Mouse (Mus musculus) stomach, embryonic 15.5 days (tissue): ENCODE measurements around the gene Gbp2b. TPM values are rescaled to one million over a fixed set of nuclear protein-coding genes. Genes with fewer than 3 reads are reported as not detected.
A peak's percentile ranks its signal among the peaks of the same experiment; 100 is the strongest.
"Not testable (repeated sequence)": the region's sequence is repeated elsewhere in the genome, so short reads cannot be mapped to it uniquely, and the experiment has no call there.

Experiments used
- ATAC-seq: fragments of 200-750 bp; cut with Nextera tagmentation; 2 replicates; pipeline ENCODE4 v1.8.0; 2017; ENCODE audit warnings: low read depth, moderate number of reproducible peaks, moderate TSS enrichment; ENCODE audit not compliant: insufficient read depth, low FRiP score
- H3K27ac ChIP-seq: fragments of 300-500 bp; sonication (generic); 2 replicates; pipeline ENCODE4 v1.5.1; 2015; ENCODE audit warnings: mild to moderate bottlenecking, inconsistent platforms
- H3K27me3 ChIP-seq: fragments of 300-500 bp; sonication (generic); replicated peaks from 2 replicates; pipeline ENCODE4 v1.6.1; 2015; ENCODE audit warnings: inconsistent platforms
- H3K36me3 ChIP-seq: fragments of 300-500 bp; sonication (generic); 2 replicates; pipeline ENCODE4 v1.6.1; 2015; ENCODE audit warnings: inconsistent platforms
- H3K4me1 ChIP-seq: fragments of 300-500 bp; sonication (generic); 2 replicates; pipeline ENCODE4 v1.6.1; 2015; ENCODE audit warnings: inconsistent platforms
- H3K4me2 ChIP-seq: fragments of 300-500 bp; sonication (generic); 2 replicates; pipeline ENCODE4 v1.6.1; 2015; ENCODE audit warnings: mild to moderate bottlenecking, inconsistent platforms
- H3K4me3 ChIP-seq: fragments of 300-500 bp; sonication (generic); replicated peaks from 2 replicates; pipeline ENCODE4 v1.5.1; 2015; ENCODE audit warnings: inconsistent platforms
- H3K9ac ChIP-seq: fragments of 300-500 bp; sonication (generic); 2 replicates; pipeline ENCODE4 v1.6.1; 2015; ENCODE audit warnings: inconsistent platforms
- H3K9me3 ChIP-seq: fragments of 300-500 bp; sonication (generic); 2 replicates; pipeline ENCODE4 v1.6.1; 2016; ENCODE audit warnings: inconsistent platforms
- WGBS: fragments of 180-500 bp; shearing (Covaris S2); methylation state at CpG from one replicate; pipeline ENCODE4 v1.1.7; 2015; 5-methylcytosine and 5-hydroxymethylcytosine counted together
- polyA plus RNA-seq: library from polyadenylated mRNA; unstranded; fragments of >200 nt; fragmentation: Nextera tagmentation; extraction: Ambion mirVana; gene quantifications from 2 replicates; pipeline ENCODE4 v1.2.1, GENCODE M21; 2015

Gene Gbp2b
- polyA plus RNA-seq, result 0.08 TPM in 1 of 2 replicates, not detected in the other

DNA sequence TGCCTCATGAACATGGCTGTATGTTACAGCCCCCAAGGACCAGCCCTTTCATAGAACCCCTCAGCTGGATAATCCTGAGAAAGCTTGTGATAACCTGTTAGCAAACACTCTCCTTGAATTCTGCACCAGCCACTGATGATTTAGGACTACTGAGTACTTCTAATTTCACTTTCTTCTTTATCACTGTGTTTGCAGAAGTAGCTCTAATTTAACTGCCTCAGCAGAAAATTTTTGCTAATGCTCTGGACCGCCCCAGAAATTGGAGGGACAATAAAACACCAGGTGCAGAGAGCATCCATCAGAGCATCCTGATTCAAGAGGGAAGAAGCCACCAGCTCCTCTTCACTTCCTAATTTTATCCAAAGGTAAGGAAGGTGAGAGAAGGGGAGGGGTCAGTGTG, at the start of gene Gbp2b:
TSS of gene Gbp2b (plus strand) at position 301 of the 400 bp plus-strand sequence.
- ATAC-seq, result no peak
- WGBS, result 63% methylated on average over 1 of the region's 1 CpGs

DNA sequence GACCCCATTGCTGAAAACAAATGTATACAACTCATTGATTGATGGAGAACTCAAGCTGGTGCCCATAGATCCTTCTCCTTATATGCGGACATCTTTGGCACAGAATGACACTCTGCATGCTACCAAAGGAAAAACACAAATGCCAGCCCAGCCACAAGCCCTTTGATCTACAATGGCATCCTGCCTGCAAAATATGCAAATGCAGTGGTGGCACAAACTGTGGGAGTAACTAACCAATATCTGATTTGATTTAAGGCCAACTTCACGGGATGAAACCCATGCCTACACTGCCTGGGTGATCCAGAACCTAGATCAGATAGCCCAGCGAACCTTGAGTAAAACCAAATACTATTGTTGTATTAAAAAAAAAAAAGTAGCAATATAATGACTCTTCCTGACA, 48.0 kb upstream of the Gbp2b start:
- 84% methylated on average over 3 of the region's 3 CpGs for WGBS
- Histone ChIP-seq H3K9ac (no peak overlapping the region), H3K27ac (no peak overlapping the region), H3K4me1 (no peaks in the 10 kb centered on the region), H3K4me2 (no peak overlapping the region), H3K9me3 (no peaks in the 10 kb centered on the region), H3K27me3 (no peaks in the 10 kb centered on the region), H3K36me3 (no peaks in the 10 kb centered on the region), H3K4me3 (no peak overlapping the region)
- no peak for ATAC-seq

More for the DNA sequence above, at the start of gene Gbp2b:
- no peak within 1 kb of the TSS for H3K4me3 ChIP-seq
- no peaks in the 10 kb centered on the region for H3K4me1 ChIP-seq
- H3K9me3 ChIP-seq, result no peaks in the 10 kb centered on the region
- no peak within 1 kb of the TSS for H3K27ac ChIP-seq
- no peaks in the 10 kb centered on the region for H3K36me3 ChIP-seq
- H3K9ac ChIP-seq, result no peak within 1 kb of the TSS
- no peak within 1 kb of the TSS for H3K4me2 ChIP-seq
- no peaks in the 10 kb centered on the region for H3K27me3 ChIP-seq

DNA sequence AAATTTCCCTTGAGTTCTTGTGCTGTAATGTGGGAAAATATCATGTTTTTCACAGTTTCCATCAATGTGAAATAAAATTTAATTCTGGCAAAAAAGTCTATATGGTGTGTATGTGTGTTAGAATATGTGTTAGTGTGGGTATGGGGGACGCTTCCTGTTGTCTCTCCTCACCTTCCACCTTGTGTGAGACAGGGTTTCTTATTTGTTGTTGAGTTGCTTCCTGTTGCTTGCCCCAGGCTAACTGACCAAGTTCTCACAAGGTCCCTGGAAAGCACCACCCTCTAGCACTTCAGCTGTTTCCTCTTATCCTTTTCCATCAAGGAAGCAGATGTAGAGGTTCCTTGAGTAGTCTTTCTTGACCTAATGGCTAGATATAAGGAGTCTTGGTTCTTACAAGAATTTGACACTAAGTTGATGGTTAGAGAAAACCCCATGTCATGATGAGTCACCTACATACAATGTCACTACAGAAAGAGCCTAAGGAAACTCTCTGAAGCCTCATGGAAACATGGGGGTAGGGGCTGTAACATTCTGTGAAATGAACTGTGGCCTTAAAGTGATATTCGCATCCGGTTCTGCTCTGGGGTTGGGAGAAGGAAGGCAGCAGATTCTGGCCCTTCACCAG, 44.5 kb upstream of the Gbp2b start:
- no peak overlapping the region for H3K4me3 ChIP-seq
- no peak for ATAC-seq
- H3K4me1 ChIP-seq, result no peaks in the 10 kb centered on the region
- H3K27me3 ChIP-seq, result no peaks in the 10 kb centered on the region
- no peaks in the 10 kb centered on the region for H3K36me3 ChIP-seq
- H3K27ac ChIP-seq, result no peak overlapping the region
- H3K9me3 ChIP-seq, result no peaks in the 10 kb centered on the region
- WGBS, result 91% methylated on average over 3 of the region's 3 CpGs
- H3K4me2 ChIP-seq, result no peak overlapping the region
- no peak overlapping the region for H3K9ac ChIP-seq

DNA sequence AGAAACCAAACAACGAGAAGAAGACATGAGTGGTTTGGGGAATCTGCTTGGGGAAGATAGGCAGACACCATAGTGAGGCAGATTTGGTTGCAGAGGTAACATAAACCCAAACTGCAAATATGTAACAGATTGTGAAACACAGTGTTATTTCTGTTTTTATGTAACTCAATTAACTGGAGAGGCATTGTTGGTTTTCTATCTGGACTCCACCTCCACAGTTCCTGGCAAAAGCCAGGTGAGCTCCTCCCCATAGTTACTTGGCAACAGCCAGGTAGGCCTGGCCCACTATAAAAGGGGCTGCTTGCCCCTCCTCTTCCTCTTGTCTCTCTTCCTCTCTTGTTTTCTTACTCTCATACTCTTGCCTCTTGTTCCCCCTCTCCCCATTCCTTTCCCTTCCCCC, 40.0 kb upstream of the Gbp2b start:
- no peak for ATAC-seq
- Histone ChIP-seq H3K4me1 (peaks cover under 1% of the 10 kb centered on the region; the same call in 1 of the 2 replicates), H3K9me3 (no peaks in the 10 kb centered on the region), H3K36me3 (no peaks in the 10 kb centered on the region), H3K9ac (no peak overlapping the region), H3K27me3 (no peaks in the 10 kb centered on the region), H3K27ac (no peak overlapping the region), H3K4me2 (no peak overlapping the region), H3K4me3 (no peak overlapping the region)
- 71% methylated on average over 1 of the region's 1 CpGs for WGBS

- no peaks in the 10 kb centered on the region for H3K9me3 ChIP-seq
- no peaks in the 10 kb centered on the region for H3K27me3 ChIP-seq
- H3K4me3 ChIP-seq, result no peak overlapping the region
- 90% methylated on average over 11 of the region's 11 CpGs for WGBS
- H3K4me2 ChIP-seq, result no peak overlapping the region
- no peak for ATAC-seq
- H3K36me3 ChIP-seq, result no peaks in the 10 kb centered on the region
- no peak overlapping the region for H3K27ac ChIP-seq
- H3K9ac ChIP-seq, result no peak overlapping the region
- peaks cover 6% of the 10 kb centered on the region; the same call in 1 of the 2 replicates for H3K4me1 ChIP-seq
These were observed 39.0 kb upstream of the Gbp2b start for GRCm38 (mm10) chr3:142555623-142556022.

DNA sequence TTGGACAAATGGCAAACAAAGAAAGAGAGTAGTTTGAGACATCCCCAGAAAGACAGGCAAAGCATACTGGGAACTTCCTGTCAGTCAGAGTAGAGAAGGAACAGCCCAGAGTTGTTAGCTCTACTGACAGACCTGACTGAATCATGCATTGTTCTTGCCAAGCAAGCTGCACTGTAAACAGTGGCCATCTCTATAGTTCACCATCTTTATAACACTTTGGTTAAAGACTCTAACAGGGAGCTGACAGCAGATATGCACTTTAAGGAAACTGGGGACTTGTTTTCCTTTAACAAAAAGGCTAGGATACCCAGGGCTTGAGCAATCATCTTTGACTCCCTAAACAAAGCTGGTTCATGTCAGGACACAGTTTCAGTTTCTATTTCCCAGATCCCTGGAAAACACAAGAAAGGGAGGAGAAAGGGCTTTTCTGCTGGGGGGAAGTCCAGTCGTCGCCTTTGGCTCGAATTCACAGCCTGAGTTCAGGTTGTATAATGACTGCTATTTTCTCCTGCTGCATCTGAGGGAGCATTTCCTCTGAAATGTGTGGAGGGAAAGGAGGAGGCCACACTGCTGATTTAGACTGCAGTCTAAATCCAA, 34.9 kb upstream of the Gbp2b start, which contains the start of gene Gbp3:
TSS of gene Gbp3 (plus strand) at position 395 of the 597 bp plus-strand sequence.
- peak within 1 kb of the TSS; percentile 57 for H3K4me2 ChIP-seq
- peak within 1 kb of the TSS; percentile 57 for H3K27ac ChIP-seq
- no peak for ATAC-seq
- 24% methylated on average over 3 of the region's 3 CpGs for WGBS
- no peaks in the 10 kb centered on the region for H3K9me3 ChIP-seq
- peaks cover 6% of the 10 kb centered on the region; the same call in 1 of the 2 replicates for H3K4me1 ChIP-seq
- H3K9ac ChIP-seq, result no peak within 1 kb of the TSS
- H3K27me3 ChIP-seq, result no peaks in the 10 kb centered on the region
- H3K36me3 ChIP-seq, result no peaks in the 10 kb centered on the region
- H3K4me3 ChIP-seq, result peak within 1 kb of the TSS; percentile 43

DNA sequence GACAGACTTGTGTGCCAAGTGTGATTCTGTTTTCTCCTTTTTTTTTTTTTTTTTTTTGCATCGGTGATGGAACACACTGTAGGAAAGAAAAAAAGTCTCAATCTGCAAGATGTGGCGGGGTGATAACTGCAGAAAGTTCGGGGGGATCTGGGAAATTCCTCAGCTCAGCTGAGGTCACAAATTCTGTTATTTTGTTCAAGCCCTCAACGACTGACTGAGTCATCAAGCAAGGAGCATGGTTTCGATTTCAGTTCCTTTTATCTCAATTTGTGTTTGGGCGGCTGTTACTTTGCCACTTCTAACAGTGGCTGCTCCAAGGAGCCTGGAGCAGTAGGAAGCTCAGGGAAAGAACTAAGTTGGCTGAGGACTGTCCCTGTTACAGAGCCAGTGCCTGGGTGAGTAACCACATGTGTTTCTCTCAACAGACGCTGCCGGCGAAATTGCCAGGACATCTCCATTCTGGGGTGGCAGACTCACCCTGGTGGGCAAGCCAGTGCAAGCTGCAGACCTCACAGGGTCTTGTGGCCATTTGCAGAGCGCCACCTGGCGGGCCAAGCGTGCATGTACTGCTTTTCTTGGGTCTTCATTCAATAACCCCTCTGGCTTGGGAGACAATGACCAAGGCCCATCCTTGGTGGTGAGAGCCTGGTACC, 34.2 kb upstream of the Gbp2b start:
- WGBS, result 8% methylated on average over 12 of the region's 12 CpGs
- Histone ChIP-seq H3K4me1 (peaks cover 6% of the 10 kb centered on the region; the same call in 1 of the 2 replicates), H3K4me2 (peak overlapping the region; percentile 57), H3K4me3 (peak overlapping the region; percentile 43), H3K36me3 (no peaks in the 10 kb centered on the region), H3K27ac (peak overlapping the region; percentile 57), H3K9me3 (no peaks in the 10 kb centered on the region), H3K9ac (no peak overlapping the region), H3K27me3 (no peaks in the 10 kb centered on the region)
- peak; percentile 71 for ATAC-seq

DNA sequence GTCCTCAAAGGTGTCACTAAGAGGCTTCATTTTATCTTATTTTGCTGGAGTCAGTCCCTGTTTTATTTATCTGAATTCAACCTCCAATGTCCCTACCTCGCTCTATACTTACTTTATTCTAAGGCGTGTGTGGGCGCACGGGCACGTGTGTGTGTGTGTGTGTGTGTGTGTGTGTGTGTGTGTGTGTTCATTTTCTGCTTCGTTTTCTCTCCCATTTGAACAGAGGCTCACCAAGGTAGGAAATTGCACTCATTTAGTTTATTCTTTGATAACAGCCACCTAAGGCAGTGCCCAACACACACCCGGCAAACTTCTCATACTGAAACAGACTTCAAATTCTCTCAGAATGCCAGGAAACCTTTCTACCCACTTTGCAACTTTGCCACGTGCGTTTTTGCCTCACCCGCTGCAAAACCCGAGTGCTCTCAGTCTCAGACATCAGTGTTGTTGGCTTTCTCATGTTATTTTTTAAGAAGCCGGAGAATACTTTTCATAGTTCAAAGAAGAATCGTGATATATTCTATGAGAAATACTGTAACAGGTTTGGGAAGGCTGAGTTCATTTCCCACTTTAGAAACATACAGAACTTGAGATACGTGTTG, 33.5 kb upstream of the Gbp2b start:
- ATAC-seq, result no peak
- Histone ChIP-seq H3K27ac (no peak overlapping the region), H3K4me2 (0 out of 2 replicates have a peak overlapping the region, but pooled peaks have one; percentile 57), H3K36me3 (no peaks in the 10 kb centered on the region), H3K4me1 (peaks cover 6% of the 10 kb centered on the region; the same call in 1 of the 2 replicates), H3K9ac (no peak overlapping the region), H3K27me3 (no peaks in the 10 kb centered on the region), H3K9me3 (no peaks in the 10 kb centered on the region), H3K4me3 (no peak overlapping the region)
- whole genome bisulfite sequencing, result 82% methylated on average over 14 of the region's 14 CpGs

DNA sequence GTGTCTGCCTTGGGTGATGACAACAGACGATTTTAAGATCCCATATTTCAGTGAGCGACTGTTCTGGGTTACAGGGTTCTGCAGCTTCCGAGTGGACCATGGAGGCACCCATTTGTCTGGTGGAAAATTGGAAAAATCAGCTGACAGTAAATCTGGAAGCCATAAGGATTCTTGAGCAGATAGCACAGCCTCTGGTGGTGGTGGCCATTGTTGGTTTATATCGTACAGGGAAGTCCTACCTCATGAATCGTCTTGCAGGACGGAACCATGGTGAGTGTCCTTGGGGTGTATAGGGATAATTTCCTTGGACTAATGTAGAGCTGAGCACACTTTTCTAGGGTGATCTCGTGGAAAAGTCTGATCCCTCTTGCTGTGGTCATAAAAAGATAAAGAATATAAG, 33.0 kb upstream of the Gbp2b start:
- H3K36me3 ChIP-seq, result no peaks in the 10 kb centered on the region
- no peak for ATAC-seq
- H3K4me2 ChIP-seq, result no peak overlapping the region
- H3K9ac ChIP-seq, result no peak overlapping the region
- H3K4me1 ChIP-seq, result peaks cover 6% of the 10 kb centered on the region; the same call in 1 of the 2 replicates
- H3K4me3 ChIP-seq, result no peak overlapping the region
- H3K27ac ChIP-seq, result no peak overlapping the region
- 79% methylated on average over 7 of the region's 7 CpGs for WGBS
- no peaks in the 10 kb centered on the region for H3K27me3 ChIP-seq
- no peaks in the 10 kb centered on the region for H3K9me3 ChIP-seq

- not testable (repeated sequence) for H3K4me1 ChIP-seq, H3K9me3 ChIP-seq, H3K9ac ChIP-seq, H3K27ac ChIP-seq, ATAC-seq, H3K4me3 ChIP-seq, H3K27me3 ChIP-seq, H3K36me3 ChIP-seq, H3K4me2 ChIP-seq
- 70% methylated on average over 5 of the region's 5 CpGs for whole genome bisulfite sequencing
These were observed 27.2 kb upstream of the Gbp2b start for GRCm38 (mm10) chr3:142567490-142567889.

DNA sequence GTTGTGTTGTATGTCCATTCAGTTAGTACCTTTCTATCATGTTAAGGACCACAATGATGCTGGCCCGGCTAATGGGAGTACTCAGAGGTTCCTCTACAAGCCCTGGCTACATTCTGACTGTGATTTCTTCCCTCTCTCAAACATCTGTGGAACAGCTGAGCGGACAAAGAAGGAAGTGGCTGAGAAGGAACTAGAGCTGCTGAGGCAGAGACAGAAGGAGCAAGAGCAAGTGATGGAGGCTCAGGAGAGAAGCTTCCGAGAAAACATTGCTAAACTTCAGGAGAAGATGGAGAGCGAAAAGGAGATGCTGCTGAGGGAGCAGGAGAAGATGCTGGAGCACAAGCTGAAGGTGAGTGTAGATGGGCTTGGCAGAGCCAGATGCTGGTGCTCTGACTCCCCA, 23.9 kb upstream of the Gbp2b start:
- Histone ChIP-seq H3K9me3 (no peaks in the 10 kb centered on the region), H3K9ac (no peak overlapping the region), H3K27ac (no peak overlapping the region), H3K4me3 (no peak overlapping the region), H3K27me3 (no peaks in the 10 kb centered on the region), H3K4me2 (no peak overlapping the region), H3K4me1 (no peaks in the 10 kb centered on the region), H3K36me3 (no peaks in the 10 kb centered on the region)
- no peak for ATAC-seq
- WGBS, result 90% methylated on average over 4 of the region's 4 CpGs

- H3K4me3 ChIP-seq, result no peak overlapping the region
- H3K9ac ChIP-seq, result no peak overlapping the region
- 77% methylated on average over 3 of the region's 3 CpGs for WGBS
- ATAC-seq, result no peak
- no peaks in the 10 kb centered on the region for H3K36me3 ChIP-seq
- H3K27me3 ChIP-seq, result no peaks in the 10 kb centered on the region
- no peaks in the 10 kb centered on the region for H3K4me1 ChIP-seq
- H3K4me2 ChIP-seq, result no peak overlapping the region
- H3K9me3 ChIP-seq, result no peaks in the 10 kb centered on the region
- no peak overlapping the region for H3K27ac ChIP-seq
These were observed 17.5 kb upstream of the Gbp2b start for GRCm38 (mm10) chr3:142577108-142577507.
